Mouse (Mus musculus) brown adipose tissue, adult 24 weeks (tissue): ENCODE results near the gene Prrt3. TPM values are rescaled to one million over a fixed set of nuclear protein-coding genes. Genes with fewer than 3 reads are reported as not detected.

Experiments
- polyA plus RNA-seq: library from polyadenylated mRNA; stranded (reverse); fragments of >200 nt; gene quantifications from 2 replicates; pipeline ENCODE4 v1.2.4, GENCODE M21; 2012; ENCODE audit not compliant: missing spikeins, insufficient read depth, insufficient read length

Gene Prrt3
- polyA plus RNA-seq, 1 experiment, result not detected

Other genes with a start within 250 kb of the Prrt3 start
- gene Cpne9, start 219.6 kb downstream of the Prrt3 start, polyA plus RNA-seq, result 0.44 and 0.71 TPM in 2 replicates
- 12.6 and 15.1 TPM in 2 replicates for gene Brpf1, start 194.8 kb downstream of the Prrt3 start, polyA plus RNA-seq
- gene Ogg1, start 175.0 kb downstream of the Prrt3 start, polyA plus RNA-seq, result 18.0 and 18.7 TPM in 2 replicates
- 33.2 and 39.0 TPM in 2 replicates for gene Camk1, start 157.9 kb downstream of the Prrt3 start, polyA plus RNA-seq
- 19.7 and 31.6 TPM in 2 replicates for gene Tada3, start 124.0 kb downstream of the Prrt3 start, polyA plus RNA-seq
- 70.6 and 98.1 TPM in 2 replicates for gene Arpc4, start 123.8 kb downstream of the Prrt3 start, polyA plus RNA-seq
- 0.83 and 1.0 TPM in 2 replicates for gene Ttll3, start 112.7 kb downstream of the Prrt3 start, polyA plus RNA-seq
- 15.7 and 17.8 TPM in 2 replicates for gene Rpusd3, start 82.6 kb downstream of the Prrt3 start, polyA plus RNA-seq
- 797 and 1,047 TPM in 2 replicates for gene Cidec, start 66.2 kb downstream of the Prrt3 start, polyA plus RNA-seq
- 34.1 and 34.8 TPM in 2 replicates for gene Jagn1, start 59.4 kb downstream of the Prrt3 start, polyA plus RNA-seq
- 5.9 and 8.7 TPM in 2 replicates for gene Il17re, start 43.4 kb downstream of the Prrt3 start, polyA plus RNA-seq
- gene Il17rc, start 30.5 kb downstream of the Prrt3 start, polyA plus RNA-seq, result 9.0 and 10.2 TPM in 2 replicates
- gene Creld1, start 18.6 kb downstream of the Prrt3 start, polyA plus RNA-seq, result 40.6 and 44.4 TPM in 2 replicates
- 52.2 and 77.4 TPM in 2 replicates for gene Emc3, start 29.7 kb upstream of the Prrt3 start, polyA plus RNA-seq
- gene Fancd2, start 29.8 kb upstream of the Prrt3 start, polyA plus RNA-seq, result 0.48 TPM in 1 of 2 replicates, not detected in the other
- gene Fancd2os, start 98.8 kb upstream of the Prrt3 start, polyA plus RNA-seq, result not detected in 2 replicates
- gene Brk1, start 102.8 kb upstream of the Prrt3 start, polyA plus RNA-seq, result 158 and 192 TPM in 2 replicates
- 13.2 and 15.0 TPM in 2 replicates for gene Vhl, start 122.0 kb upstream of the Prrt3 start, polyA plus RNA-seq
- gene Irak2, start 136.5 kb upstream of the Prrt3 start, polyA plus RNA-seq, result 18.9 and 19.7 TPM in 2 replicates
- gene Tatdn2, start 195.1 kb upstream of the Prrt3 start, polyA plus RNA-seq, result 18.0 and 29.7 TPM in 2 replicates
- not detected in 2 replicates for gene Ghrl, start 217.9 kb upstream of the Prrt3 start, polyA plus RNA-seq
- gene Sec13, start 238.8 kb upstream of the Prrt3 start, polyA plus RNA-seq, result 66.1 and 99.8 TPM in 2 replicates